Mouse (Mus musculus) forebrain, embryonic 11.5 days (tissue): ENCODE data around the gene Uimc1. TPM values are rescaled to one million over a fixed set of nuclear protein-coding genes. Genes with fewer than 3 reads are reported as not detected.

ENCODE experiments used
- ATAC-seq: fragments of 200-750 bp; cut with Nextera tagmentation; replicated peaks from 2 replicates; pipeline ENCODE4 v1.8.0; 2017; ENCODE audit warnings: moderate TSS enrichment; ENCODE audit not compliant: low FRiP score
- DNase-seq: peaks from one replicate; pipeline ENCODE4 v3.0.0-alpha.2; 2017; ENCODE audit warnings: low spot score
- H3K27ac ChIP-seq: fragments of 300-500 bp; sonication (generic); 2 replicates; pipeline ENCODE4 v1.5.1; 2014; ENCODE audit warnings: low read depth, low read length
- H3K27me3 ChIP-seq: fragments of 300-500 bp; sonication (generic); 2 replicates; pipeline ENCODE4 v1.6.1; 2014; ENCODE audit warnings: mild to moderate bottlenecking, low read length, mixed read lengths; ENCODE audit not compliant: control insufficient read depth, insufficient read depth
- H3K36me3 ChIP-seq: fragments of 300-500 bp; sonication (generic); 2 replicates; pipeline ENCODE4 v1.6.1; 2014; ENCODE audit warnings: mild to moderate bottlenecking, low read length, moderate library complexity, mixed read lengths; ENCODE audit not compliant: control insufficient read depth, insufficient read depth
- H3K4me1 ChIP-seq: fragments of 300-500 bp; sonication (generic); replicated peaks from 2 replicates; pipeline ENCODE4 v1.6.1; 2014; ENCODE audit warnings: low read length, mixed read lengths; ENCODE audit not compliant: control insufficient read depth, insufficient read depth
- H3K4me2 ChIP-seq: fragments of 300-500 bp; sonication (generic); 2 replicates; pipeline ENCODE4 v1.6.1; 2014; ENCODE audit warnings: low read depth, mild to moderate bottlenecking, low read length, moderate library complexity, mixed read lengths; ENCODE audit not compliant: severe bottlenecking
- H3K4me3 ChIP-seq: fragments of 300-500 bp; sonication (generic); 2 replicates; pipeline ENCODE4 v1.5.1; 2014; ENCODE audit warnings: low read depth, low read length
- H3K9ac ChIP-seq: fragments of 300-500 bp; sonication (generic); 2 replicates; pipeline ENCODE4 v1.6.1; 2014; ENCODE audit warnings: low read length
- H3K9me3 ChIP-seq: fragments of 300-500 bp; sonication (generic); 2 replicates; pipeline ENCODE4 v1.6.1; 2016; ENCODE audit warnings: low read length, mixed read lengths; ENCODE audit not compliant: control insufficient read depth
- WGBS: fragments of 180-500 bp; shearing (Covaris S2); extraction: QIAGEN DNeasy Blood & Tissue Kit; methylation state at CpG from one replicate; pipeline ENCODE4 v1.1.7; 2014; 5-methylcytosine and 5-hydroxymethylcytosine counted together
- polyA plus RNA-seq: library from polyadenylated mRNA; unstranded; fragments of >200 nt; fragmentation: Nextera tagmentation; extraction: Ambion mirVana; gene quantifications from 2 replicates; pipeline ENCODE4 v1.2.1, GENCODE M21; 2014

Gene Uimc1
- 24.3 and 26.7 TPM in 2 replicates for polyA plus RNA-seq

DNA sequence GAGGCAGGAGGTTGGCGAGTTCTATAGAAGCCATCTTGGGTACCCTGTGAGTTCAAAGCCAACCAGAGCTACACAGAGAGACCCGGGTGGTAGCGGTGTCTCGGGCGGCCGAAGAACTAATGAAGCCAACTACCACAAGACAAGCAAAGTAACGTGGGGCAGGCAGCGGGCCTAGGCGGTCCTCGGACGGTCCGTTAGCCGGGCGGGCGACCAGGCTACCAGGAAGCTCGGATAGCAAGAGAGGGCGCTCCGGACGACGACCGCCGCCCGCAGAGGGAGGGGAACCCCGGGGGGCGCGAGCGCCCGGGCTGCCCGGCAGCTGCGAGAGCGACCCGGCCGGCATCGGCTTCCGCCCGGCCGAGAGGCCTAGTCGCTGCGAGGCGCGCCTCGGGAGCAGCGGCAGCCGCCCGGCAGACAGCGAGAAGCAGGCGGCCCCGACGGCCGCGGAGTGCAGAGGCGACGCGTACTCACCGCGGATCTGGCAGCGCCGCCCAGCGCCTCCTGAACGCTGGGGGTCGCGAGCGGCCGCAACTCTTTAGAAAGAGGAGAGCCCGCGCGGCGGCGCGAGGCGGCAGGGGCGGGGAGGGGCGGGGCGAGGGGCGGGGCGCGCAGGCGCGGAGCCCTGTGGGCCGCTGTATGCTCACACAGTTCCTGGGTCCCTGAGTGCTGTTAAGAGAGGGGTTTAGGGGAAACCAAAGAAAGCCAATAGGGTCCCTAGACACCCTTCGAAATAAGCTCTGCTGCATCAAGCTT, at the start of gene Uimc1:
TSS of gene Uimc1 (minus strand) at position 575 of the 753 bp plus-strand sequence.
- no peaks in the 10 kb centered on the region for H3K9me3 ChIP-seq
- H3K4me3 ChIP-seq = peak within 1 kb of the TSS; percentile 79
- no peaks in the 10 kb centered on the region for H3K36me3 ChIP-seq
- ATAC-seq (peak; percentile 91), DNase-seq (peak; percentile 95)
- peak within 1 kb of the TSS; percentile 70 for H3K4me2 ChIP-seq
- peak within 1 kb of the TSS; percentile 91 for H3K9ac ChIP-seq
- H3K4me1 ChIP-seq = peaks cover 5% of the 10 kb centered on the region; the same call in 1 of the 2 replicates
- H3K27me3 ChIP-seq = no peaks in the 10 kb centered on the region
- WGBS = under 1% methylated on average over 65 of the region's 81 CpGs
- H3K27ac ChIP-seq = peak within 1 kb of the TSS; percentile 82

DNA sequence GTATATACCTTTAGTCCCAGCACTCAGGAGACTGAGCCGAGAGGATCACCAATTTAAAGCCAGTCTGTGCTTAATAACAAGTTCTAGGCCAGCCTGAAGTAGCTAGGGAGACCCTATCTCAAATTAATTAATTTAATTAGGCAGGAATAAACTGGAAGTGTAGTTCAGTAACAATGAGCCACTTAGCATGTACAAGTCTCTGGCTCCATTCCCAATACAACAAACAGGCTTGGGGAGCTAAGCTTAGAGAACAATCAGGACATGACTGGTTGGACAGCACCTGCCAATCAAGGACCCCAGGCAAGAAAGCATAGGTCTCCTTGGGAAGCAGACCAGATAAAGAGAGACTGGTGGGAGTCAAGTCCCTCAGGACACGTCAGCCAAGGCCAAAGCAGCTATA, 40.2 kb upstream of the Uimc1 start:
- Histone ChIP-seq H3K9me3 (no peaks in the 10 kb centered on the region), H3K36me3 (no peaks in the 10 kb centered on the region), H3K4me2 (no peak overlapping the region), H3K27ac (no peak overlapping the region), H3K27me3 (no peaks in the 10 kb centered on the region), H3K9ac (no peak overlapping the region), H3K4me3 (no peak overlapping the region), H3K4me1 (no peaks in the 10 kb centered on the region)
- no peak for ATAC-seq
- whole genome bisulfite sequencing = 70% methylated on average over 2 of the region's 2 CpGs
- no peak for DNase-seq

DNA sequence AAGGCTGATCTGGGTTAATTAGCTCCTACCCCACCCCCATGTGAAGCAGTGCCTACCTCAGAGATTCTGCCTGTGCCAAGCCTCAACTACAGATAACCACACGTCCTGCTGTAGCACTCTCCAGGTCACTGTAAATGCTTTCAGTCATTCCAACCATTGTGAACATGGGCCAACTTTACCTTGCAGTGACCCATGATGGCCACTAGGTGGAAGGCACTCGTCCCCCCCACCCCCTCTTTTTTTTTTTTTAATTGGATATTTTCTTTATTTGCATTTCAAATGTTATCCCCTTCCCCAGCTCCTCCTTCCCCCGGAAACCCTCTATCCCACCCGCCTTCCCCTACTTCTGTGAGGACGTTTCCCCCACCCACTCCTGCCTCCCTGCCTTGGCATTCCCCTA, 35.3 kb upstream of the Uimc1 start:
- WGBS = 14% methylated on average over 5 of the region's 5 CpGs
- H3K4me2 ChIP-seq = no peak overlapping the region
- H3K4me3 ChIP-seq = no peak overlapping the region
- H3K9me3 ChIP-seq = no peaks in the 10 kb centered on the region
- no peaks in the 10 kb centered on the region for H3K27me3 ChIP-seq
- no peak overlapping the region for H3K27ac ChIP-seq
- no peak overlapping the region for H3K9ac ChIP-seq
- ATAC-seq (no peak), DNase-seq (no peak)
- no peaks in the 10 kb centered on the region for H3K4me1 ChIP-seq
- H3K36me3 ChIP-seq = no peaks in the 10 kb centered on the region; the same call in 1 of the 2 replicates

DNA sequence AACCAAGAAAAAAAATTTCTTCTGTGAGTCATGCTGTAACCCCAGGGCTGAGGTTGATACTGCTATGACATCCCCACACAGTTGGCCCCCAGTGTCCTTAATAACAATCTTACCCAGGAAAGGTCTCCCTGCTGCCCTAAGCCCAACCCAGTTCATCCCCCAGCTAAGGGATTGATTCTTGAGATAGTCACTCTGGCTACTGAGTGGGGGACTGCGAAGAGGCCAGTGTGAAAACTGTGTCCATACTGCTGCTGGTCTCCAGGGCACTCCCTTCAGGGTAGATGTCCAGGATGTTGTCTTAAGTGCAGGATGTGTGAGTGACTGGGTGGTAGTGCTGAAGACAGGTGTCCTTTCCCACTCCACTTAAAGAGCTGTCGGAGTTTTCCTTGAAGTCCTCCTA, 33.3 kb upstream of the Uimc1 start, which contains the start of gene Gm17617:
TSS of gene Gm17617 (minus strand) at position 101 of the 400 bp plus-strand sequence.
- Histone ChIP-seq H3K4me1 (no peaks in the 10 kb centered on the region), H3K27ac (no peak within 1 kb of the TSS), H3K27me3 (no peaks in the 10 kb centered on the region), H3K4me2 (no peak within 1 kb of the TSS), H3K9me3 (no peaks in the 10 kb centered on the region), H3K9ac (no peak within 1 kb of the TSS), H3K36me3 (no peaks in the 10 kb centered on the region; the same call in 1 of the 2 replicates), H3K4me3 (no peak within 1 kb of the TSS)
- ATAC-seq = no peak
- 96% methylated on average over 2 of the region's 2 CpGs for WGBS
- DNase-seq = no peak

DNA sequence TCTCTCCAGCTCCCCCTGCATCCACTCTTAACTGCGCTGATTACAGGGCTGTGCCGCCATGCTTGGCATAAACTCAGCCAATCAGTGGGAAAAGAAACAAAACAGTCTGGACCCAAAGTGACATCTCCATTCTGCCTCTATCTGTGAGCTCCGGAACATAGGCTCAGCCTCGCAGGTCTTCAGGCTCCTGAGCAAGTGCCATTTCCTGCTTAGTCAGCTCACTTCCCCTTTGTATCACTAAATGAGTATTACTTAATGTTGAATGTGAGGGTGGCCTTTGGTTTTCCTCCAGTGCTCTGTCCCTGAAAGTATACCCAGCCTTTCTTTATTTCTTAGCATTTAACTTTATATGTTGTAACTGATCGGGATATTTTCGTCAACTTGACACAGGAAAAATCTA, 24.8 kb upstream of the Uimc1 start:
- ATAC-seq = no peak
- H3K4me1 ChIP-seq = no peaks in the 10 kb centered on the region
- H3K36me3 ChIP-seq = no peaks in the 10 kb centered on the region; the same call in 1 of the 2 replicates
- no peak overlapping the region for H3K9ac ChIP-seq
- H3K4me2 ChIP-seq = no peak overlapping the region
- DNase-seq = no peak
- WGBS = 93% methylated on average over 6 of the region's 6 CpGs
- H3K4me3 ChIP-seq = no peak overlapping the region
- H3K27me3 ChIP-seq = no peaks in the 10 kb centered on the region
- H3K27ac ChIP-seq = no peak overlapping the region
- no peaks in the 10 kb centered on the region for H3K9me3 ChIP-seq

DNA sequence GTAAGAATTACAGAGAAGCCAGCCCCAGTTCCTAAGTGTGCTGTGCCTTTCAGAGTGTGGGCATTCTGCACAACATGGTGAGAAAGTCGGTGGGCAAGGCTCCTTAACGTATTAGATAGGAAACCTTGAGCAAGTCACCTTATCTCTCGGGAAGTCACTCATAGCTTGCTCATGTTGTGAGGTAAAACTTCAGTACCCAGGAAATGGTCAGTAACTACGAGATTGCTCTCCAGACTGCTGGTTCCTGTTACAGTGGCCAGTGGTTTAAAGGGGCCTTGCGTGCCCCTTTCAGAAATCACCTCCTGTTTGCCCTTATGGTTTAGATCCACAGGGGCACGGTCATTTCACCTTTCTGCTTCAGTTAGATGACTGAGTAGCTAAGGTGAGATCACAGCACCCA, 14.3 kb upstream of the Uimc1 start:
- no peak for DNase-seq
- H3K9ac ChIP-seq = no peak overlapping the region
- H3K27ac ChIP-seq = no peak overlapping the region
- no peaks in the 10 kb centered on the region for H3K27me3 ChIP-seq
- no peaks in the 10 kb centered on the region for H3K9me3 ChIP-seq
- H3K36me3 ChIP-seq = no peaks in the 10 kb centered on the region; the same call in 1 of the 2 replicates
- WGBS = 93% methylated on average over 6 of the region's 6 CpGs
- H3K4me2 ChIP-seq = no peak overlapping the region
- no peak for ATAC-seq
- no peak overlapping the region for H3K4me3 ChIP-seq
- H3K4me1 ChIP-seq = no peaks in the 10 kb centered on the region

DNA sequence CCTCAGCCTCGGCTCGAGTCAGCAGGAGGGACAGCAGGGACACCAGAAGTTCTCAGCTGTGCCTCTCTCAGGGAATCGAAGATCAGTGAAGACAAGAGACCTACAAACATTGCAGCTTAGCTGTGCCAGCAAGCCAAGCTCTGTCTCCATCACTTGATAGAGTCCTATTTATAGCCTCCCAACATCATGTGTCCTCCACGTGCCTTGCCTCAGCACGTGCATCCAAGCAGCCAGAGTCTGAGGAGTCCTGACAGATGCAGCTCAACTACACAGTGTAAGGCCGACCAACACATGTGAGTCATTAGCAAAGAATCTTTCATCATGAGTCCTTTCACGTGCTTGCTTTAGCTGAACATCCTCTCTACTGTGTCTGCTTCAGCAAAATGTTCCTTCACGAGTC, 7.6 kb upstream of the Uimc1 start:
- no peak for DNase-seq
- no peak for ATAC-seq
- no peaks in the 10 kb centered on the region for H3K27me3 ChIP-seq
- no peaks in the 10 kb centered on the region for H3K36me3 ChIP-seq
- H3K9ac ChIP-seq = no peak overlapping the region
- H3K9me3 ChIP-seq = no peaks in the 10 kb centered on the region
- 91% methylated on average over 8 of the region's 8 CpGs for WGBS
- peaks cover 3% of the 10 kb centered on the region; the same call in 1 of the 2 replicates for H3K4me1 ChIP-seq
- no peak overlapping the region for H3K4me2 ChIP-seq
- no peak overlapping the region for H3K27ac ChIP-seq
- H3K4me3 ChIP-seq = no peak overlapping the region

DNA sequence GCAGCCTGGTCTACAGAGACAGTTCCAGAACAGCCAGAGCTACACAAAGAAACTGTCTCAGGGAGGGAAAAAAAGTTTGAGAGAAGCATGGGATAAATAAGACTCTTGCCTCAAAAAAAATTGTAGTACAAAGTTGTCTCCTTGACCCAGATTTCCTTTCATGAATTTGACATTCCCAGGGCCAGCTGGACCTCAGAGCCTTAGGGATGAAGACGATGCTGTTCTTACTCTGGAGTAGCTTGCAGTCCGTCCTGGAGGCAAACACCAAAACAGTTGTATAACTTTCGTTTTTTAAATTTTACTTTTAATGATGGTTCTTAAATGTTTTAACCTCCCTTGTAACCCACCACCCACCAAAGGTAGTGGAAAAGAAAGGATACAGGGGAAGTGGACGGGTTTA, 7.0 kb upstream of the Uimc1 start:
- Histone ChIP-seq H3K4me1 (peaks cover 3% of the 10 kb centered on the region; the same call in 1 of the 2 replicates), H3K4me3 (no peak overlapping the region), H3K36me3 (no peaks in the 10 kb centered on the region), H3K9ac (no peak overlapping the region), H3K9me3 (no peaks in the 10 kb centered on the region), H3K27ac (no peak overlapping the region), H3K4me2 (no peak overlapping the region), H3K27me3 (no peaks in the 10 kb centered on the region)
- 91% methylated on average over 4 of the region's 4 CpGs for WGBS
- DNase-seq = no peak
- ATAC-seq = no peak
